Mouse (Mus musculus): Measurements from ENCODE around the gene Neo1. TPM values are rescaled to one million over a fixed set of nuclear protein-coding genes. Genes with fewer than 3 reads are reported as not detected.
"Not testable (repeated sequence)": the region's sequence is repeated elsewhere in the genome, so short reads cannot be mapped to it uniquely, and the experiment has no call there.

Gene Neo1
- total RNA-seq, 2 experiments from 2014 or later: 70.1 to 72.7 TPM

DNA sequence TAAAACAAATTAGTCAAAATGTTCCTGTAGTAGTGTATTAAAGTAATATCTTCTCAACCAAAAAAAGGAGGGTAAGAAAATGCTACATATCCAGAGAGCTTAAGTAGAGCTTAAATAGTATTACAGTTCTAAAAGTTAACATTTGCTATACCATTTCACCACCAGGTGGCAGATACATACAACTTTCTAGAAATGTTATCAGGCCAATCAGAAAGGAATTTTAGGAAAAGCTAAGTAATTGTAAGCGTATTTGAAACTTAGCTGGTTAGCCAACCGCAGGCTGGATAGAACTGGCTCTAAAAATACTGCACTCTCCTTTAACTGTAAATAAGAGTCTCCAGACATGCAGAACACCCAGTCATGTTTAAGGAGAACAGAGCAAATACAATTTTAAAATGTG is 22.9 kb downstream of the Neo1 start:
- peak in 1 of 2 experiments; percentile 53 for DNase-seq (ENCODE audit: low spot score in 2 of 2)

DNA sequence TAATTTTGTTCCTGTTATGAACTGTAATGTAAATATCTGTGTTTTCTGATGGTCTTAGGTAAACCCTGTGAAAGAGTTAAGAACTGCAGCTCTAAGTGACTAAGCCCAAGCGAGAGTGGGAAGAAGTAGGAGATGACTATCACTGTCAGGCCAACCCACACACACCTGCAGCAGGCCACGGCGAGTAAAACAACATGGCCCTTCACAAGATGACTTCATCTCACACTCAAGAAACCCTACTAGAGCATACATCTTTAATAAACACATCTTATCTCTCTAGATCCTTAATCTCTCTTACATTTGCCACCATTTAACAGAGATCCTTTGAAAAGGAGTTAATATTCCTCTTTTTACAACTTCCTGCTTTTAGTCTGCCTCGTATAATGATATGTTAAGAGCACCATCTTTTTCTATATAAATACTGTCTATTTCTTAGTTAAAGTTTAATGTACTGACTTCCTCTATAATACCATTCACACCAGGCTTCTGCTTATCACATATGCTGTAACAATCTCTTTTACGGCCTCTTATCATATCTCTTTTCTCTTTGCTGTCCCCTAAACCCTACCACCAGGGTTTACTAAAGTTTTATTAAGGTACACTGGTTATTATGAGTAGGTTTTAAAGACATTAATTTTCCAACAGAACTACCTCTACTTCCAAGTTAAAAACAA is 46.8 kb downstream of the Neo1 start:
- no peak for DNase-seq (ENCODE audit: low spot score in 2 of 2)

DNA sequence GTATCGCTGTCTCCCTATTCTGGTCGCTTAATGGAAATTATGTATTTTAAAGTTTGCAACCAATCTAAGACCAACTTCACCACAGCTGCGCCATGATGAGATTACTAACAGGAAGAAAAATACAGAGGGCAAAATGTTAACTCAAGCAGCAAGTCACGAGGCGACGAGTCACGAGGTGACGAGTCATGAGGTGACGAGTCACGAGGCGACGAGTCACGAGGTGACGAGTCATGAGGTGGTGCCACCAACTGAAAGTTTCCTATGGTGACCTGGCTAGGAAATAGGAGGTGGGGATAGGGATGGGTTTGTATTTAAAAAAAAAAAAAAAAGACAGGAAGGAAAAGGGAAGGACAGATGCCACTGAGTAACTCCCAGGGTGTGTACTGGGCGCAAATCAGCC is 57.2 kb downstream of the Neo1 start:
- DNase-seq (ENCODE audit: low spot score in 2 of 2): no peak

DNA sequence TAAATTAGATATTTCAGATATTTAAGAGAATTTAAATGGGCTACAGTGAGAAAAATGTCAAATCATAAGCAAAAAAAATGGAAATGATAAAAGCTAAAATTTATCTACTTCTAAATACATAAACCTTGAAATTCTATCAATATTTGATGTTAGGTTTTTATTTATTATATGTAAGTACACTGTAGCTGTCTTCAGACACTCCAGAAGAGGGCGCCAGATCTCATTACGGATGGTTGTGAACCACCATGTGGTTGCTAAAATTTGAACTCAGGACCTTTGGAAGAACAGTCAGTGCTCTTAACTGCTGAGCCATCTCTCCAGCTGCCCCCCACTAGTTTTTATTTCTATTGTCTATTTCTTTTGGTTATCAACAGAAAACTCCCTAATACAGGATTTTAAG is 65.1 kb downstream of the Neo1 start:
- DNase-seq (ENCODE audit: low spot score in 2 of 2): not testable (repeated sequence)

DNA sequence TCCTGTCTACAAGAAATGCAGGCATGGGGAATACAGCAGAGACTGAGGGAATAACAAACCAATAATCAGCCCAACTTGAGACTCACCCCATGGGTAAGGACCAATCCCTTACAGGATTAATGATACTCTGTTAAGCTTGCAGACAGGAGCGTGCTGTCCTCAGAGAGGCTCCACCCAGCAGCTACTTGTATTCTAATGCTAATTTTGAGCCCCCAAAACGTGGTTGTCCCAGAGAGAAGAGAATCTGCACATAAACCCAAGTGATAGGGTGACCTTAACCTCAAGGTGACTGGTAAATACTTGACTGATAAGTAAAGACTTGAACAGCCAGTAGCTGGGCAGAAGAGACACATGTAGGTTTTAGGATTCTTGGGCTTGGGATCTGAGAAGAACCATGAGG is 68.9 kb downstream of the Neo1 start:
- DNase-seq (ENCODE audit: low spot score in 2 of 2): no peak

DNA sequence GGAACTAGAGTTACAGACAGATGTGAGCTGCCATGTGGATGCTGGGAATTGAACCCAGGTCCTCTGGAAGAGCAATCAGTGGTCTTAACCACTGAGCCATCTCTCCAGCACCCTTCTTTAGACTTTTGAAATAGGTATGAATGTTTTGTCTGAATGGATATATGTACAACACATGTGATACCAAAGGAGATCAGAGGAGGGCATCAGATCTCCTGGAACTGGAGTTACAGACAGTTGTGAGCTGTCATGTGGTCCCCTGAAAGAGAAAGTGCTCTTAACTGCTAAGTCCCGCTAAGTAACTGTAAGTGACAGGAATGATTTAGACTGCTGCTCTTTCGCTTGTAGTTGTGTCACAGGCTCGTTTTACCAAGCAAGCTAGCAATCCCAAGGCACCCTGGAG is 80.7 kb downstream of the Neo1 start:
- no peak for DNase-seq (ENCODE audit: low spot score in 2 of 2)

DNA sequence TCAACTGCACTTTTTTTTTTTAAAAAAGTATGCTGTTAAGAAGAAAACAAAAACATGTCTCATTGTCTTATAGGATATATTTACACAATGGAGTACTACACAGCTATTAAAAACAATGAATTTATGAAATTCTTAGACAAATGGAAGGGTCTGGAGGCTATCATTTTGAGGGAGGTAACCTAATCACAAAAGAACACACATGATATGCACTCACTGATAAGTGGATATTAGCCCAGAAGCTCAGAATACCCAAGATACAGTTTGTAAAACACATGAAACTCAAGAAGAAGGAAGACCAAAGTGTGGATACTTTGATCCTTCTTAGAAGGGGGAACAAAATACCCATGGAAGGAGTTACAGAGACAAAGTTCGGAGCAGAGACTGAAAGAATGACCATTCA is 90.3 kb downstream of the Neo1 start:
- not testable (repeated sequence) for DNase-seq (ENCODE audit: low spot score in 2 of 2)

DNA sequence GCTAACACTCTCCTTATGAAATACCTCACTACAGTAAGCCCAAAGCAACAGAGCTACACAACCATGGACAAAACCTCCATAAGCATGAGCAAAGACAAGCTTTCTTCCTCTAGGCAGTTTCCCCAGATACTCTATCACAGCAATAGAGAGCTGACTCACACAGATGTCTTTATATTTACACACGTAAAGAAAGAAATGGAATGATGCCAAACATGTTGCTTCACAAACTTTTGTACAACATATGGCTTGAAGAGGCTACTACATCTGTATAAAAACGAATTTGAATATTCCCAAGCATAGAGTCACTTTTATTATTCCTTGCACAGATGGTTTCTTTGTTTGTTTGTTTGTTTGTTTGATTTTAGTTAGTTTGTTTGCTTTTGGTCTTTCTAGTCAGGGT is 101.5 kb downstream of the Neo1 start:
- no peak for DNase-seq (ENCODE audit: low spot score in 2 of 2)

DNA sequence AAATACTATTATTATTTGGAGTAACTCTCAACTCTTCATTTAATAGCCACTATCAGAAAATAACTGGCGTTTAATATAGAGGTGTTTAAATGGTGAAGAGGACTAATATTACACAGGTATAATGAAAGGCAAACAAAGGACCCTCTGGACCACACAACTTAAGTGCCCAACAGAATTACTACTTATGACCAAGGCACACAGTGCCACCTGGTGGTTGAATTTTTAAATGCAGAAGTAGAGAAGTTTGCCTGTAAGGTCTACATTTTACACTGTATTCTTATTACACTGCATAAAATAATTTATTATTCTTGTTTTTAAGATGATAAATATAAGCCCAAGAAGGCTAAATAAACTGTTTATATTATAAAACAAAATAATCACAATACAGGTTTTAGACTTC is 108.1 kb downstream of the Neo1 start:
- DNase-seq (ENCODE audit: low spot score in 2 of 2): peak; percentile 34 to 63

DNA sequence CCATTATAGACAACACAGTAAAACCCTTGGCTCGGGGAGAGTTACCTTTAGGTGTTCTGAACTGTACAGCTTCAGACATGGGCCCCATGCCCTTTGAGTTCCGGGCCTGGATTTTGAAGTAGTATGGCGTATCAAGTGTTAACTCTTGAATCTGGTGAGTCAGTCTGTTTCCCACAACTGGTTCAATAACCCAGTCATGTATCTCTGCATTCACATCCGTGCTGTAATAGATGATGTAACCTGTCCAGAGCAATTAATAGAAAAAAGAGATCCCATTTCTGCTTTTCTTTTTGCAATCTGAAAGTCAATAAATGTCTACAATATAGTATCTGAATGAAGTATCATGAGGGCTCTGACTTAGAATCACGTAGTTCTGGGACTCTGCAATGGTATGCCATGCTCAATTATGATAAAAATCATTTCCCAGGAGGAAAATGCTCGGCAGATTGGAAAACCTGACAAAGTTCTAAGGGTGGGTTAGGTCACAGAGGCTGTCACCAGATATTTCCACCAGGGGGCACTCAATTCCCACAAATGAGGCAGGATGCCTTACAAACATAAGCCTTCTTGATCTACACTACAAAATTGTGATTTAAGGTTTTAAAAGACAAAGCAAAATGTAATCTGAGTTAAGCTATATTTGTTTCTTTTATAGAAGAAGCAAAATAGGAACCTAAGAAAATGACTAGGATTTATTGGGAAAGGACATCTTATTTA is 133.2 kb downstream of the Neo1 start:
- peak; percentile 41 to 57 for DNase-seq (ENCODE audit: low spot score in 2 of 2)

DNA sequence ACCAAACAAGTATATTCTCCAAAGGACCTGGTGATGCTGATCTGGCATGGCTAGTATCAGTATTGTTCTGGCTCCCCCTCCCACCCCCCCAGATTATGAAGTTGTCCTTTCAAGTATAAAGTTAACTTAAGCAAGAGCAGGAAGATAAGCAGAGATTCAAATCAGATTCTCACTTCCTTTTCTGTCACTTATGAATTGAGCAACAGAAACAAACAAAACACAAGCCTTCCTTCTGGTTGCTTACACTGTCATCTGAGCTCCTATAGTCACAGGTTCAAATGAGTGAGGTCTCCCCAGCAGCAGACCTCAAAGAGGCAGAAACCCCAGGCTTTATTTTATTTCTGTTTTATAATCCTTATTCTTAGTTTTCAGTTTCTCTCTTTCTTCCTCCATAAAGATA is 136.6 kb downstream of the Neo1 start:
- DNase-seq (ENCODE audit: low spot score in 2 of 2): no peak

DNA sequence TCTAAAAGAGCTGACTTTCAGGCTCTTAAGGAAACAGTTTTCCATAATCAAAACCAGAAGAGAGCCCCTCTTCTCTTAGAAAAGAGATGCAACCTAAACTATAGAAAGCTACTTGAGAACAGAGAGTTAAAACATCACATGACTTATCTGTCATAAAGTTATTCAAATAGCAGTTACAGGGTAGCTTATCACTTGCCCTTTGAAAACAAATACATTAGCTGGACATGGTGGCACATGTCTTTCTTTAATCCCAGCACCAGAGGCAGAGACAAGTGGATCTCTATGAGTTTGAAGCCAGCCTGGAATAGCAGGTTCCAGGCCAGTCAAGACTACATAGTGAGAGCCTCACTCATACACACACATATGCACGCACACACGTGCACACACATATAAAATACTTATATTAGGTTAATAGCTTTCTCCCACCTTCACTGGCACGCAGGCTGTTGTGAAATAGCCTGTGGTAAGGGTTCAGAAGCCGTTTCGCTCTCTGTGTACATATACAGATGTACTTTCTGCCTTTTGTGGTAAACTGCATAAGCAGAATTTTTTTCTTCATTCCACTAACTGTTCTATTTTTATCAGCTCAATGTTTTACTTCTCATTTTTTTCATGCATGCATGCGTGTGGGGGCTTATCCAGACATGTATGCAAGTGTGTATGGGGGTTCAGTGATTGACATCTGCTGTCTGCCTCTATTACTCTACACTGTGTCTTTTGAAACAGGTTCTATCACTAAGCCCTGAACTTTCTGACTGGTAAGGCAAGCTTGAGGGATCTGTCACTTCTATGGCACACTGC is 144.2 kb downstream of the Neo1 start:
- no peak for DNase-seq (ENCODE audit: low spot score in 2 of 2)

DNA sequence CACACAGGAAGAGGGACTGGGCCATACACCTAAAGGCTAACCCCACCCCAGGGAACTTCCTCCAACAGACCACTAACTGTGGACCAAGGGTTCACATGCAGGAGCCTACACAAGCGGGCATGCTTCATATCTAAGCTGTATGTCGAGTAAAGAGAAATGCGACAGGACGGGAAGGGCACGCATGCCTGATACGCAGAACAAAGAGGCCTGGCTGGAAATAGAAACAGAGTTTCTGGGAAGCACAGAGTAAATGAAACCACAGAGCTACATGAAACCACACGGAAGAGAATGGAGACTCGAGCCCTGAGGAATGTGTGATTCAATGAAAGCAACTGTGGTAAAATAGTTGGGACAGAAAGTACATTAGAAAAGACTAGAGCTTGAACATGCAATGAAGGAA is 145.3 kb downstream of the Neo1 start:
- DNase-seq (ENCODE audit: low spot score in 2 of 2): no peak

DNA sequence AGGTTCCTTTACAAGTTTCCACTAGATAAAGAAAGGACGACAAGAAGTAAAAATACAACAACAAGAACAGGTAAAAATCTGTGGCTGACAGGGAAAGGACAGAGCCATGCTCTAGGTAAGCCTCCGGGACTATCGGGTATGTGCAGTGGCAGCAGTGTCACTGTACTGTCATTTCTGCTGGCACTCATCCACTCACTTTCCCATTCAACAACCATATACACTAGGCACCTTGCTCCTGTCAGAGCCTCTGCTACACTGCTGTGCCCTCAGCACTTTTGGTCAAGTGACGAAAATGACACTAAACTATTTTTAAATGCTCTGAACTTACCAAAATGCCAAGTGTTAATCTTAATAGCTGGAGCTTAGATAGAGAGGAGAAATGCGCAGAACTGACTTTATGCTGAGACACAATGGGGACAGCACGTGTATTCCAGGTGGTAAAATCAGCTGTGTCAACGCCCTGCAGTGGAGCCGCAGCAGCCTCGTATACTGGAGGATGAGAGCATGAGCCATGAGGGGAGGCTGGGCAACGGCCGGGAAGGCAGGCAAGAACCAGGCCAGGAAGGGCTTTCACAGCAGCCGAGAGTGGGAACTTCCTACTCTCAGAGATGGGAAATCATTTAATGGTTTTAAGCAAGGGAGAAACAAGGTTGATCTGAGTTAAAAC is 146.3 kb downstream of the Neo1 start:
- DNase-seq (ENCODE audit: low spot score in 2 of 2): no peak

DNA sequence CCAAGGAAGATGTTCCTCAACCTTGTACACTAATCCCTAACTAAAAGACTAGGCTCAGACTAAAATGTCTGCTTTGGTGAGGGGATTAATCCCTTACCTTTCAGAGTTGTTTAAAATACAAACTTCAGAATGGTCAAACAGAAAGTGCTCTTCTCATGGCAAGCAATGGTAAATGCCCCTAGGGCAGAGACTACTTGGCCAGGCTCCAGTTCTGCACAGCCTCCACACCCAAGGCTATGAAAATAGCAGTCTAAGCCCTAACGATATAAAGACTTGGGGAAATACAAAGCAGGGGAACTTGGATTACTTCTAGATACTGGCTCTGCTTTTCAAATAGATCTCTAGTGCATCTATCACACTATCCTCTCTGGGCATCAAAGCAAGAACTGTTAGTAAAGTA is 153.6 kb downstream of the Neo1 start:
- DNase-seq (ENCODE audit: low spot score in 2 of 2): no peak

DNA sequence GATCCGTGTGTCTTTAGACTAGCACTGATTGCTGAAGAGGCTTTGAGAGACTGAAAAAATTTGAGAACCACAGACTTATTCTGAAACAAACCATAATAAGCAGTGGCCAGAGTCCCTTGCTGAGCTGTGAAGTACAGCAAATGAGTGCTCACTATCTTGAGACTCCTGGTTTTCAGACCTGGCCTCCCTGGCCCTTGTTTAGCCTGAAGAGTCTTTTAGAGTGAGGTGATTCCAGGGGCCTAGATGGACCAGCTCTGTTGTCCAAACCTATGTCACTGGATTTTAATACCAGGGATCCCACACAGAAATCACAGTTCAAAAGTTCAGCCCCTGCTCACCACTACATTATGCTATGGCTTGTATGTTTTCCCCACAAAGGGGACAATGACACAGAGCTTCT is 156.4 kb downstream of the Neo1 start:
- no peak for DNase-seq (ENCODE audit: low spot score in 2 of 2)

DNA sequence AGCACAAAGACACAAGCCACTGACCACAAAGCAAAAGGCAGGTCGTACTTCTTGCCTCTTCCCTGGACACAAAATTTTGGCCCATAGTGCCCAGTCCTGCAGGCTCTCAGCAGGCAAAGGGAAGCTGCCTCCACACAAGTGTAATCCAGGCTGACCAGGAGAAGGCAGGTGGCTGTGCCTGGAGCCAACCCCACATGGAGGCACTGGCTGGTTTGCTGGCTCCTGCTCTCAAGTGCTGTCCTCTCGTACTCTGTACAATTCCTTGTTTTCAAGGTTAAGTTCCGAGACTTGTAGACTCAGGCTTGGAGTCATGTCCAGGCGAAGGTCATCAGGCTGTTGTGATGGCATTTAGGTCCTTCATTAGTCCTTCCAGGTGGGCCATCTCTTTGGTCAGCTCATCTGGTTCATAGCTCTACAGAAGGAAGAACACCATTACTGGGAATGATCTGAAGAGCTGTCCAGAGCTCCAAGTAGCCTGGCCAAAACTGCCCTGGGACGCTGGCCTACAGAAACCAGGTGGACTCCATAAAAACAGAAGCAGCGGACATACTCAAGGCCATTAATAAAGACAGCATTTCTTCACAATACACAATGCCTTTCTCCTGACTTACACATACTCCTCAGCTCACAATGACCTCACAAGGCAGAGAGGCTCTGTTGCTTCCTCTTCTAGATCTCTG is 159.2 kb downstream of the Neo1 start:
- DNase-seq (ENCODE audit: low spot score in 2 of 2): no peak

DNA sequence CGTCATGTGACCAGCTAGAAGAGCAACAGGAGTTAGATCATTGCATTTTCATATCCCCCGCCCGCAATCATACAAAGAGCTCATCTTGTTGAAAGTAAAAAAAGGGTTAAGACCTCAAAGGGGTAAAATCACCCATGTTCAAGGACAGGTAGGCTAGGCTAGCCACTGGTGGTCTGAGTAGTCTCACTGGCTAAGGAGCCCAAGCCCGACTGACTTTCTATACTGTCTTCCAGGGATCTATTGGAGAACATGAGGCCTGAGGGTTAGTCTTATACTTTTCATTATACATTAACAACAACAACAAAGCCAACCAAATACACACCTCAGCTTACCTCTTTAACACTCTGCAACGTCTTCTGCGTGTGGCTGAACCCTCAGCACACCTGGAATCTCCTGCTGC is 160.8 kb downstream of the Neo1 start:
- DNase-seq (ENCODE audit: low spot score in 2 of 2): no peak

DNA sequence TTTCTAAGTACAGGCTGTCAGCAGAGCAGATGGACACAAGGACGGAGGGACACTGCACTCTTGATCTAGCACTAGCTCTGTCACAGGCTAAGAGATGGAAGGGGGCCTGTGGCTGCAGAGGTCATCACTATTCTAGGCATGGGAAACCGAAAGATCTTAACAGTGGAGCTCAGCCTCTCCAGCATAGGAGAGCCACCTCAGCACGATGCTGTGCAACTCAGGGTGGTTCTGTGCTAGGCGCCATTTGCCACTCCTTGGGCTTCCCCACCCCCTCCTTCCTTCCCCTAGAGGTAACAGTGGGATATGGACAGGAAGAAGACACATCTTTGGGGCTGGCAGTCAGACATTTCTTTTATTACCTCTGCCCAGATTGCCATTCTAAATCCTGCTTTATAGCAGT is 161.9 kb downstream of the Neo1 start:
- DNase-seq (ENCODE audit: low spot score in 2 of 2): no peak

DNA sequence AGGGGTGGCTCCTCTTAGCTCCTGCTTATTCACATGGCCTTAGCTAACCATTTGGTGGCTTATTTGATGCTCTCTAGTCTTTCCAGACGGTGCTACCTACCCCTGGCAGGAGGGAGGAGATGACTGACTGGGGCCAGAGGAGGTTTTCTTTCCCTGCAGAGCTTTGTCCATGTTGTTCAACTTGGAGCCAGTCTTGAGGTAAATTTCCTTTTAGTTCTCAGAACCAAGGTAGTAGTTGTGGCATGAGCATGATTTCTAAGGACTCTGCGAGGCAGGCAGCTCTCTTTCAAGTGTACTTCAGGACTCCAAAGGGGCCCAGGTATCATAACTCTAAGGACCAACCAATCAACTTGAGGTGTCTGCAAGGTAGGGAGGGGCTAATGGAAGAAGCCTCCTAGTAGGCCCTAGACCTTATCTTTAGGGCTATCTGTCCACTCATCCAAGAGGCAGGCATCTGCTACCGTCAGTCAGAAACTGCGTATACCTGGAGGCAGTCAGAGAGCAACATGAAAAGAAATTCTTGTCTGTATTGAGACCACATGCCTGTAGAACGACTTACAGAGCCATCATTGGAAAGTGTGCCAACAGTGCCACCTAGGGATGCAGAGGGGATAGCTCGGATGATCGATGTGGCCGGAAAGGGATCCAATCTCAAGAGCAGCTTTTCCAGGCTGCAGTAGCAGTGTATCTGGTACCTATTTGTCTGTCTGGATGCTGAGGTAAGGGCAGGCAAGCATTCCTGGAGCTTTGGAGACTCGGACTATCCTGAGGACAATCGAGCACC is 162.5 kb downstream of the Neo1 start:
- peak; percentile 68 to 73 for DNase-seq (ENCODE audit: low spot score in 2 of 2)
